Mouse (Mus musculus): Measurements from ENCODE around the gene Dnajc22. TPM values are rescaled to one million over a fixed set of nuclear protein-coding genes. Genes with fewer than 3 reads are reported as not detected.
A peak's percentile ranks its signal among the peaks of the same experiment; 100 is the strongest.
"Not testable (repeated sequence)": the region's sequence is repeated elsewhere in the genome, so short reads cannot be mapped to it uniquely, and the experiment has no call there.

Dnajc22 gene
- polyA plus RNA-seq, 1 experiment from 2014 or later = 1.2 TPM

- Histone ChIP-seq H3K4me3 (peak overlapping the region; percentile 79), H3K36me3 (peaks cover 17% of the 10 kb centered on the region), H3K4me1 (replicated peaks) (peaks cover 32% of the 10 kb centered on the region), H3K9ac (peak overlapping the region; percentile 85), H3K27ac (ENCODE audit: poor library complexity, severe bottlenecking) (peak overlapping the region; percentile 92), H3K27me3 (replicated peaks) (no peaks in the 10 kb centered on the region), H3K4me2 (peak overlapping the region; percentile 75), H3K9me3 (replicated peaks) (no peaks in the 10 kb centered on the region)
- ATAC-seq (ENCODE audit: insufficient number of reproducible peaks, low FRiP score) = peak; percentile 95
- WGBS = under 1% methylated on average over 44 of the region's 44 CpGs
These were observed 18.2 kb upstream of the Dnajc22 start for GRCm38 (mm10) chr15:99074600-99075333.

GRCm38 (mm10) chr15:99076011-99076410 lies 17.0 kb upstream of the Dnajc22 start:
- H3K36me3 ChIP-seq = peaks cover 27% of the 10 kb centered on the region
- peaks cover 32% of the 10 kb centered on the region for H3K4me1 ChIP-seq (replicated peaks)
- not testable (repeated sequence) for H3K27ac ChIP-seq (ENCODE audit: poor library complexity, severe bottlenecking); ATAC-seq (ENCODE audit: insufficient number of reproducible peaks, low FRiP score); H3K27me3 ChIP-seq (replicated peaks); H3K9me3 ChIP-seq (replicated peaks)
- peak overlapping the region; percentile 79 for H3K4me3 ChIP-seq
- 94% methylated on average over 3 of the region's 3 CpGs for WGBS
- peak overlapping the region; percentile 85; the same call in 1 of the 2 replicates for H3K9ac ChIP-seq
- peak overlapping the region; percentile 75 for H3K4me2 ChIP-seq

GRCm38 (mm10) chr15:99078181-99078910 lies 14.6 kb upstream of the Dnajc22 start:
- ATAC-seq (ENCODE audit: insufficient number of reproducible peaks, low FRiP score) = no peak
- no peak overlapping the region for H3K9ac ChIP-seq
- 66% methylated on average over 15 of the region's 15 CpGs for WGBS
- no peak overlapping the region for H3K27ac ChIP-seq (ENCODE audit: poor library complexity, severe bottlenecking)
- no peak overlapping the region for H3K4me3 ChIP-seq
- H3K4me1 ChIP-seq (replicated peaks) = peaks cover 32% of the 10 kb centered on the region
- peaks cover 47% of the 10 kb centered on the region for H3K36me3 ChIP-seq
- H3K27me3 ChIP-seq (replicated peaks) = 0 out of 2 replicates have a peak, but pooled peaks cover 9% of the 10 kb centered on the region
- no peaks in the 10 kb centered on the region for H3K9me3 ChIP-seq (replicated peaks)
- H3K4me2 ChIP-seq = no peak overlapping the region

- Histone ChIP-seq H3K4me2 (no peak overlapping the region), H3K27me3 (replicated peaks) (peaks cover 21% of the 10 kb centered on the region), H3K4me3 (no peak overlapping the region), H3K36me3 (peaks cover 52% of the 10 kb centered on the region), H3K4me1 (replicated peaks) (peaks cover 38% of the 10 kb centered on the region), H3K9me3 (replicated peaks) (no peaks in the 10 kb centered on the region), H3K9ac (no peak overlapping the region), H3K27ac (ENCODE audit: poor library complexity, severe bottlenecking) (no peak overlapping the region)
- 84% methylated on average over 3 of the region's 3 CpGs for WGBS
- no peak for ATAC-seq (ENCODE audit: insufficient number of reproducible peaks, low FRiP score)
These were observed 13.2 kb upstream of the Dnajc22 start for GRCm38 (mm10) chr15:99079804-99080203.

GRCm38 (mm10) chr15:99082322-99082721 lies 10.6 kb upstream of the Dnajc22 start:
- Histone ChIP-seq H3K27me3 (replicated peaks) (peaks cover 41% of the 10 kb centered on the region), H3K27ac (ENCODE audit: poor library complexity, severe bottlenecking) (no peak overlapping the region), H3K4me3 (no peak overlapping the region), H3K36me3 (peaks cover 51% of the 10 kb centered on the region), H3K4me1 (replicated peaks) (peaks cover 27% of the 10 kb centered on the region), H3K4me2 (no peak overlapping the region), H3K9me3 (replicated peaks) (no peaks in the 10 kb centered on the region), H3K9ac (no peak overlapping the region)
- ATAC-seq (ENCODE audit: insufficient number of reproducible peaks, low FRiP score) = no peak
- 95% methylated on average over 12 of the region's 12 CpGs for WGBS

- H3K27me3 ChIP-seq (replicated peaks) = peaks cover 46% of the 10 kb centered on the region
- H3K9me3 ChIP-seq (replicated peaks) = no peaks in the 10 kb centered on the region
- H3K9ac ChIP-seq = no peak overlapping the region
- no peak overlapping the region for H3K27ac ChIP-seq (ENCODE audit: poor library complexity, severe bottlenecking)
- peaks cover 21% of the 10 kb centered on the region for H3K4me1 ChIP-seq (replicated peaks)
- H3K4me2 ChIP-seq = no peak overlapping the region
- H3K36me3 ChIP-seq = peaks cover 45% of the 10 kb centered on the region
- no peak overlapping the region for H3K4me3 ChIP-seq
- ATAC-seq (ENCODE audit: insufficient number of reproducible peaks, low FRiP score) = no peak
- WGBS = 90% methylated on average over 16 of the region's 16 CpGs
These were observed 10.1 kb upstream of the Dnajc22 start for GRCm38 (mm10) chr15:99082840-99083239.

GRCm38 (mm10) chr15:99083258-99083657 lies 9.7 kb upstream of the Dnajc22 start:
- H3K9me3 ChIP-seq (replicated peaks) = no peaks in the 10 kb centered on the region
- no peak for ATAC-seq (ENCODE audit: insufficient number of reproducible peaks, low FRiP score)
- 67% methylated on average over 9 of the region's 9 CpGs for WGBS
- H3K9ac ChIP-seq = no peak overlapping the region
- H3K4me2 ChIP-seq = no peak overlapping the region
- H3K27me3 ChIP-seq (replicated peaks) = peaks cover 50% of the 10 kb centered on the region
- H3K36me3 ChIP-seq = peaks cover 41% of the 10 kb centered on the region
- H3K27ac ChIP-seq (ENCODE audit: poor library complexity, severe bottlenecking) = no peak overlapping the region
- H3K4me3 ChIP-seq = no peak overlapping the region
- H3K4me1 ChIP-seq (replicated peaks) = peaks cover 20% of the 10 kb centered on the region

GRCm38 (mm10) chr15:99083867-99084557 lies 9.0 kb upstream of the Dnajc22 start:
- Histone ChIP-seq H3K9ac (no peak overlapping the region), H3K27me3 (replicated peaks) (peaks cover 58% of the 10 kb centered on the region), H3K4me3 (peak overlapping the region; percentile 17; the same call in 1 of the 2 replicates), H3K4me1 (replicated peaks) (peaks cover 21% of the 10 kb centered on the region), H3K9me3 (replicated peaks) (no peaks in the 10 kb centered on the region), H3K27ac (ENCODE audit: poor library complexity, severe bottlenecking) (no peak overlapping the region), H3K4me2 (peak overlapping the region; percentile 47), H3K36me3 (peaks cover 35% of the 10 kb centered on the region)
- WGBS = 8% methylated on average over 11 of the region's 11 CpGs
- no peak for ATAC-seq (ENCODE audit: insufficient number of reproducible peaks, low FRiP score)

- 9% methylated on average over 19 of the region's 19 CpGs for WGBS
- Histone ChIP-seq H3K36me3 (peaks cover 35% of the 10 kb centered on the region), H3K4me2 (peak overlapping the region; percentile 47), H3K27me3 (replicated peaks) (peaks cover 64% of the 10 kb centered on the region), H3K4me1 (replicated peaks) (peaks cover 23% of the 10 kb centered on the region), H3K27ac (ENCODE audit: poor library complexity, severe bottlenecking) (no peak overlapping the region), H3K9me3 (replicated peaks) (no peaks in the 10 kb centered on the region), H3K9ac (0 out of 2 replicates have a peak overlapping the region, but pooled peaks have one; percentile 29), H3K4me3 (peak overlapping the region; percentile 17; the same call in 1 of the 2 replicates)
- no peak for ATAC-seq (ENCODE audit: insufficient number of reproducible peaks, low FRiP score)
These were observed 8.4 kb upstream of the Dnajc22 start for GRCm38 (mm10) chr15:99084618-99085017.

GRCm38 (mm10) chr15:99085997-99086396 lies 7.0 kb upstream of the Dnajc22 start:
- WGBS = 72% methylated on average over 4 of the region's 4 CpGs
- Histone ChIP-seq H3K9ac (no peak overlapping the region), H3K4me3 (no peak overlapping the region), H3K9me3 (replicated peaks) (no peaks in the 10 kb centered on the region), H3K4me2 (no peak overlapping the region), H3K4me1 (replicated peaks) (peaks cover 23% of the 10 kb centered on the region), H3K27ac (ENCODE audit: poor library complexity, severe bottlenecking) (no peak overlapping the region), H3K36me3 (peaks cover 26% of the 10 kb centered on the region), H3K27me3 (replicated peaks) (peaks cover 78% of the 10 kb centered on the region)
- no peak for ATAC-seq (ENCODE audit: insufficient number of reproducible peaks, low FRiP score)

Measured in heart, embryonic 12.5 days (tissue).